Mouse (Mus musculus) small intestine, adult 2 months (tissue): Measurements from ENCODE around the gene Hes2. TPM values are rescaled to one million over a fixed set of nuclear protein-coding genes. Genes with fewer than 3 reads are reported as not detected.
A peak's percentile ranks its signal among the peaks of the same experiment; 100 is the strongest.

Experiments used
- H3K27ac ChIP-seq: fragments of 200-500 bp; 2 replicates; pipeline ENCODE4 v1.5.1; 2012; ENCODE audit warnings: low read depth, low read length, control low read depth, inconsistent platforms; ENCODE audit not compliant: insufficient read depth
- H3K27me3 ChIP-seq: fragments of 200-500 bp; 2 replicates; pipeline ENCODE4 v1.6.1; 2012; ENCODE audit warnings: mild to moderate bottlenecking, moderate library complexity, low read length, inconsistent platforms; ENCODE audit not compliant: control insufficient read depth, insufficient read depth
- H3K36me3 ChIP-seq: fragments of 200-500 bp; 2 replicates; pipeline ENCODE4 v1.6.1; 2012; ENCODE audit warnings: mild to moderate bottlenecking, low read length, control low read depth, inconsistent platforms; ENCODE audit not compliant: control insufficient read depth, insufficient read depth
- H3K4me1 ChIP-seq: fragments of 200-500 bp; 2 replicates; pipeline ENCODE4 v1.6.1; 2012; ENCODE audit warnings: low read length, inconsistent platforms, mixed read lengths; ENCODE audit not compliant: control insufficient read depth, insufficient read depth, insufficient read length
- H3K4me3 ChIP-seq: fragments of 200-500 bp; 2 replicates; pipeline ENCODE4 v1.5.1; 2012; ENCODE audit warnings: low read depth, mild to moderate bottlenecking, control low read depth, inconsistent platforms, low read length, moderate library complexity
- CTCF ChIP-seq: fragments of 200-500 bp; IDR thresholded peaks from 2 replicates; pipeline ENCODE4 v1.5.1; 2012; ENCODE audit warnings: low read depth, mild to moderate bottlenecking, control low read depth, inconsistent platforms, low read length, moderate library complexity, mixed read lengths; ENCODE audit not compliant: insufficient replicate concordance, insufficient read length; ENCODE audit errors: extremely low read depth
- POLR2A ChIP-seq: fragments of 200-500 bp; IDR thresholded peaks from 2 replicates; pipeline ENCODE4 v1.6.1; 2012; ENCODE audit warnings: low read depth, mild to moderate bottlenecking, control low read depth, inconsistent platforms, low read length, moderate library complexity
- WGBS: fragments of 180-500 bp; shearing (Covaris S2); methylation state at CpG from one replicate; pipeline ENCODE4 v1.1.7; 2018; 5-methylcytosine and 5-hydroxymethylcytosine counted together
- polyA plus RNA-seq: library from polyadenylated mRNA; depleted of rRNA; stranded (reverse); fragments of >200 nt; gene quantifications from 2 replicates; pipeline ENCODE4 v1.2.3, GENCODE M21; 2012

The Hes2 gene
- polyA plus RNA-seq, 1 experiment: 51.7 TPM

- TF ChIP-seq POLR2A (no peak), CTCF (no peak)
- peak overlapping the region; percentile 28 for H3K4me3 ChIP-seq
- H3K27ac ChIP-seq: no peak overlapping the region
- peaks cover 16% of the 10 kb centered on the region for H3K36me3 ChIP-seq
- 60% methylated on average over 65 of the region's 65 CpGs for WGBS
- H3K27me3 ChIP-seq: peaks cover under 1% of the 10 kb centered on the region; the same call in 1 of the 2 replicates
- peaks cover 16% of the 10 kb centered on the region for H3K4me1 ChIP-seq
Measured at GRCm38 (mm10) chr4:152126026-152126920, 32.4 kb upstream of the Hes2 start.

GRCm38 (mm10) chr4:152127884-152128283 is 30.8 kb upstream of the Hes2 start:
- TF ChIP-seq CTCF (no peak), POLR2A (no peak)
- peaks cover 26% of the 10 kb centered on the region for H3K4me1 ChIP-seq
- WGBS: 69% methylated on average over 11 of the region's 11 CpGs
- H3K27ac ChIP-seq: peak overlapping the region; percentile 17; the same call in 1 of the 2 replicates
- peak overlapping the region; percentile 78 for H3K4me3 ChIP-seq
- no peaks in the 10 kb centered on the region; the same call in 1 of the 2 replicates for H3K27me3 ChIP-seq
- peaks cover 15% of the 10 kb centered on the region for H3K36me3 ChIP-seq

GRCm38 (mm10) chr4:152128784-152129183 is 29.9 kb upstream of the Hes2 start:
- Histone ChIP-seq H3K36me3 (peaks cover 9% of the 10 kb centered on the region), H3K27ac (peak overlapping the region; percentile 83), H3K4me3 (peak overlapping the region; percentile 78), H3K27me3 (no peaks in the 10 kb centered on the region; the same call in 1 of the 2 replicates), H3K4me1 (peaks cover 31% of the 10 kb centered on the region)
- TF ChIP-seq POLR2A: peak; percentile 35; the same call in 1 of the 2 replicates
- TF ChIP-seq CTCF: no peak
- 35% methylated on average over 5 of the region's 5 CpGs for WGBS

- Histone ChIP-seq H3K27ac (peak overlapping the region; percentile 74), H3K36me3 (peaks cover 9% of the 10 kb centered on the region), H3K27me3 (no peaks in the 10 kb centered on the region; the same call in 1 of the 2 replicates), H3K4me3 (peak overlapping the region; percentile 78), H3K4me1 (peaks cover 33% of the 10 kb centered on the region)
- WGBS: 62% methylated on average over 13 of the region's 13 CpGs
- TF ChIP-seq POLR2A (no peak), CTCF (no peak)
Measured at GRCm38 (mm10) chr4:152129395-152129930, 29.2 kb upstream of the Hes2 start.

- no peaks in the 10 kb centered on the region; the same call in 1 of the 2 replicates for H3K27me3 ChIP-seq
- peak overlapping the region; percentile 79 for H3K27ac ChIP-seq
- TF ChIP-seq CTCF (peak; percentile 66), POLR2A (peak; percentile 23; the same call in 1 of the 2 replicates)
- WGBS: under 1% methylated on average over 81 of the region's 85 CpGs
- H3K36me3 ChIP-seq: peaks cover under 1% of the 10 kb centered on the region
- peak overlapping the region; percentile 78 for H3K4me3 ChIP-seq
- H3K4me1 ChIP-seq: peaks cover 35% of the 10 kb centered on the region
Measured at GRCm38 (mm10) chr4:152130771-152131653, 27.7 kb upstream of the Hes2 start.

- Histone ChIP-seq H3K27ac (peak overlapping the region; percentile 79), H3K4me3 (peak overlapping the region; percentile 78), H3K36me3 (no peaks in the 10 kb centered on the region), H3K27me3 (no peaks in the 10 kb centered on the region; the same call in 1 of the 2 replicates), H3K4me1 (peaks cover 42% of the 10 kb centered on the region)
- TF ChIP-seq CTCF: no peak
- no peak for TF ChIP-seq POLR2A
- WGBS: 16% methylated on average over 50 of the region's 50 CpGs
Measured at GRCm38 (mm10) chr4:152131809-152132771, 26.6 kb upstream of the Hes2 start.
